Mouse (Mus musculus) kidney, embryonic 16.5 days (tissue): ENCODE measurements around the gene Iqcf3. TPM values are rescaled to one million over a fixed set of nuclear protein-coding genes. Genes with fewer than 3 reads are reported as not detected.

Source experiments
- ATAC-seq: fragments of 200-750 bp; cut with Nextera tagmentation; 2 replicates; pipeline ENCODE4 v1.8.0; 2017; ENCODE audit warnings: moderate TSS enrichment; ENCODE audit not compliant: low FRiP score, low TSS enrichment
- H3K27ac ChIP-seq: fragments of 300-500 bp; sonication (generic); 2 replicates; pipeline ENCODE4 v1.5.1; 2014; ENCODE audit warnings: low read length
- H3K27me3 ChIP-seq: fragments of 300-500 bp; sonication (generic); 2 replicates; pipeline ENCODE4 v1.6.1; 2014; ENCODE audit warnings: low read length, control low read depth, mixed read lengths; ENCODE audit not compliant: insufficient read depth
- H3K36me3 ChIP-seq: fragments of 300-500 bp; sonication (generic); 2 replicates; pipeline ENCODE4 v1.6.1; 2014; ENCODE audit warnings: low read length, control low read depth, mixed read lengths; ENCODE audit not compliant: insufficient read depth
- H3K4me1 ChIP-seq: fragments of 300-500 bp; sonication (generic); 2 replicates; pipeline ENCODE4 v1.6.1; 2014; ENCODE audit warnings: low read length, control low read depth, mixed read lengths; ENCODE audit not compliant: insufficient read depth
- H3K4me2 ChIP-seq: fragments of 300-500 bp; sonication (generic); replicated peaks from 2 replicates; pipeline ENCODE4 v1.6.1; 2014; ENCODE audit warnings: low read depth, low read length
- H3K4me3 ChIP-seq: fragments of 300-500 bp; sonication (generic); 2 replicates; pipeline ENCODE4 v1.5.1; 2014; ENCODE audit warnings: mild to moderate bottlenecking, low read length
- H3K9ac ChIP-seq: fragments of 300-500 bp; sonication (generic); replicated peaks from 2 replicates; pipeline ENCODE4 v1.6.1; 2014; ENCODE audit warnings: low read length
- H3K9me3 ChIP-seq: fragments of 300-500 bp; sonication (generic); 2 replicates; pipeline ENCODE4 v1.6.1; 2016; ENCODE audit warnings: low read length, control low read depth
- WGBS: fragments of 180-500 bp; shearing (Covaris S2); extraction: QIAGEN DNeasy Blood & Tissue Kit; methylation state at CpG from one replicate; pipeline ENCODE4 v1.1.7; 2014; 5-methylcytosine and 5-hydroxymethylcytosine counted together
- polyA plus RNA-seq: library from polyadenylated mRNA; unstranded; fragments of >200 nt; fragmentation: Nextera tagmentation; extraction: Ambion mirVana; gene quantifications from 2 replicates; pipeline ENCODE4 v1.2.1, GENCODE M21; 2015

Iqcf3 gene
- polyA plus RNA-seq, 1 experiment from 2014 or later, result not detected

- no peaks in the 10 kb centered on the region for H3K9me3 ChIP-seq
- ATAC-seq, result no peak
- 95% methylated on average over 10 of the region's 10 CpGs for WGBS
Observed at GRCm38 (mm10) chr9:106483136-106483535, 78.3 kb downstream of the Iqcf3 start.

GRCm38 (mm10) chr9:106482578-106483115, 78.8 kb downstream of the Iqcf3 start:
- Histone ChIP-seq H3K9me3 (no peaks in the 10 kb centered on the region), H3K4me1 (peaks cover 9% of the 10 kb centered on the region), H3K9ac (no peak overlapping the region), H3K36me3 (peaks cover 41% of the 10 kb centered on the region), H3K27ac (no peak overlapping the region), H3K27me3 (no peaks in the 10 kb centered on the region), H3K4me3 (no peak overlapping the region), H3K4me2 (no peak overlapping the region)
- WGBS, result 85% methylated on average over 17 of the region's 17 CpGs
- no peak for ATAC-seq

More at GRCm38 (mm10) chr9:106483136-106483535, 78.3 kb downstream of the Iqcf3 start:
- no peak overlapping the region for H3K9ac ChIP-seq
- no peaks in the 10 kb centered on the region for H3K27me3 ChIP-seq
- H3K4me3 ChIP-seq, result no peak overlapping the region
- H3K36me3 ChIP-seq, result peaks cover 41% of the 10 kb centered on the region
- H3K27ac ChIP-seq, result no peak overlapping the region
- no peak overlapping the region for H3K4me2 ChIP-seq
- H3K4me1 ChIP-seq, result peaks cover 4% of the 10 kb centered on the region

DNA sequence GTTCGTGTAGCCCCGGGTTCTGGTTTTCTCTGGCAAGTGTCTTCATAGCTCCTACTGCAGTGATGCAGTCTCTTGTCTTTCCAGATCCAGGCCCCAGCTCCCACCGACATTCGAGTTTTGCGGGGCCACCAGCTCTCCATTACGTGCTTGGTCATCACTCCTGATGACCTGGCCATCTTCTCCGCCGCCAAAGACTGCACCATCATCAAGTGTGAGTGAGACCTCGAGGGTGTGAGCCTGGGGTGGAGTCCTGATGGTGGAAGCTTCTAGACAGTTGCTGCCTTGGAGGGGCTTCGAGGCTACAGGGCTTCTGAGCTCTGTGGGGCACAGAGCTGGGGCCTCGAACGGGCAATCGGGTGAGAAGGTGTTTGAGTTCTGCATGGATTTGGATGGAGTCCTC, 79.8 kb downstream of the Iqcf3 start:
- no peak overlapping the region for H3K9ac ChIP-seq
- H3K4me2 ChIP-seq, result no peak overlapping the region
- peaks cover 11% of the 10 kb centered on the region for H3K4me1 ChIP-seq
- 92% methylated on average over 13 of the region's 13 CpGs for WGBS
- no peak overlapping the region for H3K4me3 ChIP-seq
- ATAC-seq, result no peak
- no peak overlapping the region for H3K27ac ChIP-seq
- H3K36me3 ChIP-seq, result peaks cover 41% of the 10 kb centered on the region
- H3K27me3 ChIP-seq, result no peaks in the 10 kb centered on the region
- no peaks in the 10 kb centered on the region for H3K9me3 ChIP-seq

DNA sequence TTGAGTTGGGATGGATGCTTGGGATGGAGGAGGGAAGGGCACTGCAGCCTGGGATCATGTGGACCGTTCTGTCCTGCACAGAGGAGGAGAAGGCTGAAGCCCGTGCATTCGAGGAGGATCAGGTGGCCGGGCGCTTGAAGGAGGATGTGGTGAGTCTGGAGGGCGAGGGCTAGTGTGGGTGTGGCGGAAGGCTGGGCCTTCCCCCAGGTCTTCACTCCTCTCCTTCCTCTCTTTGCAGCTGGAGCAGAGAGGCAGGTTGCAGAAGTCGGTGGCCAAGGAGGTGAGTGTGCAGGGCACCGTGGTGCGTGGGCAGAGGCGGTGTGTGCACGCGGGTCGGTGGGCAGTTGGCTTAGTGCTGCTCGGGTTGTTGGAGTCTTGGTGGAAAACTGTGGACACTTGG, 80.4 kb downstream of the Iqcf3 start:
- H3K27me3 ChIP-seq, result no peaks in the 10 kb centered on the region
- H3K9me3 ChIP-seq, result no peaks in the 10 kb centered on the region
- peaks cover 39% of the 10 kb centered on the region for H3K36me3 ChIP-seq
- ATAC-seq, result no peak
- no peak overlapping the region for H3K9ac ChIP-seq
- no peak overlapping the region for H3K4me2 ChIP-seq
- 86% methylated on average over 13 of the region's 15 CpGs for WGBS
- peaks cover 15% of the 10 kb centered on the region for H3K4me1 ChIP-seq
- H3K27ac ChIP-seq, result no peak overlapping the region
- H3K4me3 ChIP-seq, result no peak overlapping the region

DNA sequence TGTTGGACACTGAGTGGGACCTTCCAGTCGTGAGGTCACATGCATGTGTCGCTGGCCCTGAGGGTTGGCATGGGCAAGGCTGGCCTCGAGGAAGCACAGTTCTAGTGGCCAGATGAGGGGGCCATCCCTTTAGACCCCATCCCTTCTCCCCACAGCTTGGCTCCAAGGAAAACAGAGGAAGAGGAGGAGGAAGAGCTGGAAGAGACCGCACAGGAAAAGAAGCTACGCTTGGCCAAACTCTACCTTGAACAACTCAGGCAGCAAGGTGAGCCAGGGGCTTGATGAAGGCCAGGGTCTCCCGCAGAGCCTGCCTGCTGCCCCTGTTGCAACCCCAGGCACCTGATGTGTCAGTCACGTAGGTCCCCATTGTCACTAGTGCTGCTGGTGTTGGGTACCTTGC, 80.9 kb downstream of the Iqcf3 start:
- WGBS, result 88% methylated on average over 7 of the region's 7 CpGs
- ATAC-seq, result no peak
- no peaks in the 10 kb centered on the region for H3K9me3 ChIP-seq

DNA sequence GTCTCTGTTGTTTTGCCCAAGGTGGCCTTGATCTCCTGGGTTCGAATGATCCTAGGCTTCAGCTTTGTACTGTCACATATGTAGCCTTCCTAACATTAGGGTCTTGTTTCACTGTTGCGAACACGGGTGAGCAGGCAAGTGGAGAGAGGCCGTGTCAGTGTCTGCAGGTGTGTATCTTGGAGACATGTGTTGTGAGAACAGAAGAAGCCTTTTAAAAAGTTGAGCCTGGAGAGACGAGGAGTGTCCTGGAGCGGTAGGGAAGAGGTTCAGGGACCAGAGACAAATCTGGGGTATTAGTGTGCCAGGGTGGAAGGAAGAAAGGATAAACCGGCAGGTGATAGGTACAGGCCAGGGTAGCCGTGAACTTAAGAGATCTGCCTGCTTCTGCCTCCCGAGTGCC, 83.3 kb downstream of the Iqcf3 start:
- no peak for ATAC-seq
- H3K36me3 ChIP-seq, result peaks cover 20% of the 10 kb centered on the region
- H3K9me3 ChIP-seq, result no peaks in the 10 kb centered on the region
- peak overlapping the region; percentile 73 for H3K4me3 ChIP-seq
- peak overlapping the region; percentile 74 for H3K9ac ChIP-seq
- no peak overlapping the region for H3K27ac ChIP-seq
- H3K4me1 ChIP-seq, result peaks cover 39% of the 10 kb centered on the region
- WGBS, result 73% methylated on average over 9 of the region's 9 CpGs
- no peaks in the 10 kb centered on the region for H3K27me3 ChIP-seq
- peak overlapping the region; percentile 98 for H3K4me2 ChIP-seq

More for the DNA sequence above, 80.9 kb downstream of the Iqcf3 start:
- peaks cover 20% of the 10 kb centered on the region for H3K4me1 ChIP-seq
- H3K36me3 ChIP-seq, result peaks cover 38% of the 10 kb centered on the region
- no peaks in the 10 kb centered on the region for H3K27me3 ChIP-seq
- H3K4me3 ChIP-seq, result no peak overlapping the region
- no peak overlapping the region for H3K9ac ChIP-seq
- no peak overlapping the region for H3K27ac ChIP-seq
- H3K4me2 ChIP-seq, result no peak overlapping the region

DNA sequence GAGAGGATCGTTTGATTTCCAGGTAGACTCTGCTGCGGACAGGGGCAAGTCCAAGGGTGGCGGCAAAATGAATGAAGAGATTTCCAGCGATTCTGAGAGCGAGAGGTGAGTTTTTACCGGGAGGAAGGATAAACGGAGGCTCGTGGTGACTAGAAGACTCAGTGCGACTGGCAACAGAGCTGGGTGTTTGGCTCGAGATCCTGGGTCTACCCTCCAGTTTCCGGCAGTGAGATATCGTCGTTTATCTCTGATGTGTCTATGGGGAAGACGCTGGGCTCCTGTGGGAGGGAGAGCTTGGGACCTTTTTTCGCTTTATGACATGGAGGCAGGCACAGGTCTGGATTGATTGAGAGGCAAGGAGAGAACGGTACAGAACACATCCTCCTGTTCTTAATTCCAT, 83.8 kb downstream of the Iqcf3 start:
- Histone ChIP-seq H3K4me3 (peak overlapping the region; percentile 73), H3K9me3 (no peaks in the 10 kb centered on the region), H3K9ac (peak overlapping the region; percentile 74), H3K27me3 (no peaks in the 10 kb centered on the region), H3K4me1 (peaks cover 39% of the 10 kb centered on the region), H3K27ac (peak overlapping the region; percentile 39; the same call in 1 of the 2 replicates), H3K4me2 (peak overlapping the region; percentile 98), H3K36me3 (peaks cover 16% of the 10 kb centered on the region)
- no peak for ATAC-seq
- 4% methylated on average over 16 of the region's 16 CpGs for WGBS

DNA sequence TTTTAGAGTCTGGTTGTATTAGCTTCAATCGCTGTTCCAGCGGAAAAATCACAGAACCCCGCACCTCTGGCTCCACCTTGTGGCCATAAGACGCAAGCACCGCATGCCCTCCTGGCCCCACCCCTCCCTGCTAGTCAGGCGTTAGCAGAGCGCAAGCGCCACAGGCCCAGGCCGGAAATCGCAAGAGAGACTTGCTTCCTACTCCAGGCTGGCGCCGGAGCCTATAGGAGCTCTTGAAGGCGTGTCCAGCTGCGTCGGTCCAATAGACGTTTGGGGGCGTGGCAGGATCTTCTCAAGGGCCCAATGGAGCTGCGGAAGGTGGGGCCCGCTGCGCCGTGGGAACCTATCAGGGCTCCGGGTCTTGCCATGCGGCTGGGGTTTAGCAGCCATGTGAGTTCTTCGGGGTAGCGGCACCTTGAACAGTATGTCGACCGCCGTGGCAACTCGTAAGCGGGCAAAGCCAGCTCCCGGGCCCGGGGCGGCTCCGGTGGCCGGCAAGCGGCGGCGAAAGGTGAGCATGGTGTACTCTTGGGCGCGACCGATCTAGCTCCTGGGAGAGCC, 84.4 kb downstream of the Iqcf3 start, which contains the start of gene Parp3:
TSS of gene Parp3 (minus strand) at position 26 of the 561 bp plus-strand sequence.
- Histone ChIP-seq H3K27ac (peak within 1 kb of the TSS; percentile 63), H3K4me3 (peak within 1 kb of the TSS; percentile 73), H3K36me3 (peaks cover 13% of the 10 kb centered on the region), H3K27me3 (no peaks in the 10 kb centered on the region), H3K4me2 (peak within 1 kb of the TSS; percentile 98), H3K4me1 (peaks cover 41% of the 10 kb centered on the region), H3K9me3 (no peaks in the 10 kb centered on the region), H3K9ac (peak within 1 kb of the TSS; percentile 74)
- peak; percentile 98 for ATAC-seq
- under 1% methylated on average over 40 of the region's 41 CpGs for WGBS

DNA sequence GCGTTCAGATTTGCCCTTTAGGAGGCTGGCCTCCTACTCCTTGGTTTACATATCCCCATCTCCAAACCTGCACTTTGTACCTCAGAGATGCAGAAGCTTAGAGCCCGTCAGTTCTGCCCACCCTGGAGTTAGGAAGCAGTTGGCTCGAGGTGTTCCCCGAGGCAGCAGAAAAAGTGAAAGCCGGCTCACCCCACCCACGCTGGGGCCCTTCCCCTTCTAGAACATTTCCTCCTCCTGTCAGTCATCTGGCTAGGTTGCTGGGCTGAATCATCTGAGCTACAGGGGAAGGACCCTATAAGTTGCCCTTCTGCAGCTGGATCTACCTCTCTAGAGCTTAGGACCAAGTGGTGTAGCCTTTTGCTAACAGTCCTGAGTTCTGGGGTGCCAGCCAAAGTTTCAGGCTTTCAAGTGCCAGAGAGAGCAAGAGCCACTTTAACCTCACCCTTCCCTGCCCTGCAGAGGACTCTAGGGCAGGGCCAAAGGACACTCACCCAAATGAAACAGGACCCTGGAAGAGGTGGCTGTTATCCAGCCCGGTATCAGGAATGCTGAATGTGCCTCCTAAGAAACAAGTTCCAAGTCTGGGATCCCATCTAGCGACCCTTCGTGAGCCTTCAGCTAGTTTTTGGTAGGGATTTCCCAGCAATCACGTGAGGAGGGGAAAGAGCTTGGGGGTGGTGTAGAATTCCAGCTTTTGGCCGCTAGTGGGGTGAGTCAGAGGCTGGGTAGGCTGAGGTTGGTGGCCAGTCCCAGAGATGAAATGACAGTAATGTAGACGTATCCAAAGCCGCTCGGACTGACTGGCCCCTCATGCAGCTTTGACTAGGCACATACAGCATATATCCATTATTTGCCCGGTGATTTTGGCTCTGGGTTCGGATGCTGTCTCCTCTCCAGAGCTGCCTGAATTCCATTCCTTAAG, 85.2 kb downstream of the Iqcf3 start:
- peak overlapping the region; percentile 55 for H3K9ac ChIP-seq
- H3K4me2 ChIP-seq, result peak overlapping the region; percentile 37
- 22% methylated on average over 16 of the region's 16 CpGs for WGBS
- H3K27me3 ChIP-seq, result no peaks in the 10 kb centered on the region
- peaks cover 8% of the 10 kb centered on the region for H3K36me3 ChIP-seq
- ATAC-seq, result peak; percentile 47
- peaks cover 45% of the 10 kb centered on the region for H3K4me1 ChIP-seq
- H3K27ac ChIP-seq, result peak overlapping the region; percentile 63
- peak overlapping the region; percentile 3 for H3K4me3 ChIP-seq
- H3K9me3 ChIP-seq, result no peaks in the 10 kb centered on the region
